Mouse (Mus musculus) heart, embryonic 15.5 days (tissue): ENCODE data around the gene Hk1. TPM values are rescaled to one million over a fixed set of nuclear protein-coding genes. Genes with fewer than 3 reads are reported as not detected.
A peak's percentile ranks its signal among the peaks of the same experiment; 100 is the strongest.

Experiments used
- ATAC-seq: fragments of 200-750 bp; cut with Nextera tagmentation; replicated peaks from 2 replicates; pipeline ENCODE4 v1.8.0; 2017; ENCODE audit warnings: low read depth, moderate TSS enrichment; ENCODE audit not compliant: insufficient number of reproducible peaks, insufficient read depth, low FRiP score
- H3K27ac ChIP-seq: fragments of 300-500 bp; sonication (generic); 2 replicates; pipeline ENCODE4 v1.5.1; 2015; ENCODE audit warnings: mild to moderate bottlenecking, inconsistent platforms
- H3K27me3 ChIP-seq: fragments of 300-500 bp; sonication (generic); 2 replicates; pipeline ENCODE4 v1.6.1; 2015; ENCODE audit warnings: inconsistent platforms
- H3K36me3 ChIP-seq: fragments of 300-500 bp; sonication (generic); 2 replicates; pipeline ENCODE4 v1.6.1; 2015; ENCODE audit warnings: mild to moderate bottlenecking, inconsistent platforms
- H3K4me1 ChIP-seq: fragments of 300-500 bp; sonication (generic); replicated peaks from 2 replicates; pipeline ENCODE4 v1.6.1; 2015; ENCODE audit warnings: inconsistent platforms
- H3K4me2 ChIP-seq: fragments of 300-500 bp; sonication (generic); 2 replicates; pipeline ENCODE4 v1.6.1; 2015; ENCODE audit warnings: inconsistent platforms, mild to moderate bottlenecking, moderate library complexity
- H3K4me3 ChIP-seq: fragments of 300-500 bp; sonication (generic); 2 replicates; pipeline ENCODE4 v1.5.1; 2015; ENCODE audit warnings: mild to moderate bottlenecking, inconsistent platforms
- H3K9ac ChIP-seq: fragments of 300-500 bp; sonication (generic); 2 replicates; pipeline ENCODE4 v1.6.1; 2015; ENCODE audit warnings: mild to moderate bottlenecking, inconsistent platforms
- H3K9me3 ChIP-seq: fragments of 300-500 bp; sonication (generic); replicated peaks from 2 replicates; pipeline ENCODE4 v1.6.1; 2016; ENCODE audit warnings: inconsistent platforms
- WGBS: fragments of 180-500 bp; shearing (Covaris S2); methylation state at CpG from one replicate; pipeline ENCODE4 v1.1.7; 2015; ENCODE audit warnings: mixed read lengths; 5-methylcytosine and 5-hydroxymethylcytosine counted together
- polyA plus RNA-seq: library from polyadenylated mRNA; unstranded; fragments of >200 nt; fragmentation: Nextera tagmentation; extraction: Ambion mirVana; gene quantifications from 2 replicates; pipeline ENCODE4 v1.2.1, GENCODE M21; 2015

Hk1 gene
- polyA plus RNA-seq, 1 experiment from 2014 or later, result 190 TPM

GRCm38 (mm10) chr10:62261115-62261886, 118.4 kb downstream of the Hk1 start:
- no peak overlapping the region for H3K27ac ChIP-seq
- H3K4me2 ChIP-seq, result no peak overlapping the region
- H3K9me3 ChIP-seq, result no peaks in the 10 kb centered on the region
- 10% methylated on average over 18 of the region's 18 CpGs for WGBS
- ATAC-seq, result peak; percentile 87
- H3K4me3 ChIP-seq, result no peak overlapping the region
- H3K4me1 ChIP-seq, result peaks cover 6% of the 10 kb centered on the region; the same call in 1 of the 2 replicates
- no peaks in the 10 kb centered on the region for H3K36me3 ChIP-seq
- no peaks in the 10 kb centered on the region for H3K27me3 ChIP-seq
- H3K9ac ChIP-seq, result no peak overlapping the region

GRCm38 (mm10) chr10:62258298-62258697, 121.4 kb downstream of the Hk1 start:
- H3K9ac ChIP-seq, result no peak overlapping the region
- no peak overlapping the region for H3K27ac ChIP-seq
- no peaks in the 10 kb centered on the region for H3K9me3 ChIP-seq
- no peaks in the 10 kb centered on the region for H3K36me3 ChIP-seq
- peaks cover 6% of the 10 kb centered on the region; the same call in 1 of the 2 replicates for H3K4me1 ChIP-seq
- 84% methylated on average over 5 of the region's 5 CpGs for WGBS
- H3K4me2 ChIP-seq, result no peak overlapping the region
- no peaks in the 10 kb centered on the region for H3K27me3 ChIP-seq
- ATAC-seq, result no peak
- H3K4me3 ChIP-seq, result no peak overlapping the region

- Histone ChIP-seq H3K9ac (no peak overlapping the region), H3K4me2 (no peak overlapping the region), H3K27ac (no peak overlapping the region), H3K4me3 (no peak overlapping the region), H3K9me3 (no peaks in the 10 kb centered on the region), H3K4me1 (peaks cover 5% of the 10 kb centered on the region), H3K27me3 (peaks cover 5% of the 10 kb centered on the region), H3K36me3 (no peaks in the 10 kb centered on the region)
- 86% methylated on average over 27 of the region's 27 CpGs for WGBS
- ATAC-seq, result no peak
These were observed 127.0 kb downstream of the Hk1 start for GRCm38 (mm10) chr10:62252496-62253235.

GRCm38 (mm10) chr10:62252000-62252488, 127.7 kb downstream of the Hk1 start, which contains the start of gene Tacr2:
Gene Tacr2 (plus strand): TSS chr10:62252438.
- no peak for ATAC-seq
- no peak within 1 kb of the TSS for H3K4me3 ChIP-seq
- H3K27ac ChIP-seq, result no peak within 1 kb of the TSS
- H3K36me3 ChIP-seq, result no peaks in the 10 kb centered on the region
- H3K27me3 ChIP-seq, result peaks cover 5% of the 10 kb centered on the region
- 53% methylated on average over 12 of the region's 12 CpGs for WGBS
- H3K4me2 ChIP-seq, result no peak within 1 kb of the TSS
- H3K4me1 ChIP-seq, result peaks cover 6% of the 10 kb centered on the region
- H3K9ac ChIP-seq, result no peak within 1 kb of the TSS
- H3K9me3 ChIP-seq, result no peaks in the 10 kb centered on the region

GRCm38 (mm10) chr10:62247815-62248214, 131.9 kb downstream of the Hk1 start:
- ATAC-seq, result no peak
- no peak overlapping the region for H3K4me2 ChIP-seq
- H3K9me3 ChIP-seq, result no peaks in the 10 kb centered on the region
- no peak overlapping the region for H3K4me3 ChIP-seq
- H3K27me3 ChIP-seq, result peaks cover 3% of the 10 kb centered on the region
- no peak overlapping the region for H3K27ac ChIP-seq
- no peaks in the 10 kb centered on the region for H3K36me3 ChIP-seq
- H3K9ac ChIP-seq, result no peak overlapping the region
- H3K4me1 ChIP-seq, result peaks cover 6% of the 10 kb centered on the region
- 21% methylated on average over 8 of the region's 8 CpGs for WGBS

- Histone ChIP-seq H3K27ac (no peak overlapping the region), H3K4me1 (peaks cover 6% of the 10 kb centered on the region), H3K36me3 (no peaks in the 10 kb centered on the region), H3K4me3 (no peak overlapping the region), H3K4me2 (no peak overlapping the region), H3K9me3 (no peaks in the 10 kb centered on the region), H3K27me3 (no peaks in the 10 kb centered on the region), H3K9ac (no peak overlapping the region)
- no peak for ATAC-seq
- WGBS, result 63% methylated on average over 3 of the region's 3 CpGs
These were observed 132.6 kb downstream of the Hk1 start for GRCm38 (mm10) chr10:62247156-62247555.

- Histone ChIP-seq H3K4me2 (no peak overlapping the region), H3K4me1 (peaks cover 6% of the 10 kb centered on the region), H3K9ac (no peak overlapping the region), H3K27me3 (no peaks in the 10 kb centered on the region), H3K9me3 (no peaks in the 10 kb centered on the region), H3K27ac (no peak overlapping the region), H3K4me3 (no peak overlapping the region), H3K36me3 (no peaks in the 10 kb centered on the region)
- 79% methylated on average over 9 of the region's 9 CpGs for WGBS
- ATAC-seq, result no peak
These were observed 135.6 kb downstream of the Hk1 start for GRCm38 (mm10) chr10:62244067-62244466.

- Histone ChIP-seq H3K27me3 (no peaks in the 10 kb centered on the region), H3K27ac (no peak overlapping the region), H3K9ac (no peak overlapping the region), H3K36me3 (no peaks in the 10 kb centered on the region), H3K4me1 (peaks cover 3% of the 10 kb centered on the region), H3K4me2 (no peak overlapping the region), H3K9me3 (no peaks in the 10 kb centered on the region), H3K4me3 (no peak overlapping the region)
- WGBS, result 47% methylated on average over 13 of the region's 13 CpGs
- ATAC-seq, result no peak
These were observed 136.8 kb downstream of the Hk1 start for GRCm38 (mm10) chr10:62242896-62243295.

GRCm38 (mm10) chr10:62242358-62242757, 137.3 kb downstream of the Hk1 start:
- Histone ChIP-seq H3K9me3 (no peaks in the 10 kb centered on the region), H3K27ac (no peak overlapping the region), H3K4me2 (no peak overlapping the region), H3K4me1 (no peaks in the 10 kb centered on the region), H3K36me3 (no peaks in the 10 kb centered on the region), H3K9ac (no peak overlapping the region), H3K4me3 (no peak overlapping the region), H3K27me3 (no peaks in the 10 kb centered on the region)
- ATAC-seq, result no peak
- WGBS, result 67% methylated on average over 10 of the region's 10 CpGs

- Histone ChIP-seq H3K9ac (no peak overlapping the region), H3K27ac (no peak overlapping the region), H3K9me3 (no peaks in the 10 kb centered on the region), H3K4me2 (no peak overlapping the region), H3K36me3 (no peaks in the 10 kb centered on the region), H3K27me3 (no peaks in the 10 kb centered on the region), H3K4me3 (no peak overlapping the region), H3K4me1 (no peaks in the 10 kb centered on the region)
- WGBS, result 59% methylated on average over 6 of the region's 6 CpGs
- no peak for ATAC-seq
These were observed 140.4 kb downstream of the Hk1 start for GRCm38 (mm10) chr10:62239270-62239669.

GRCm38 (mm10) chr10:62238688-62239087, 141.0 kb downstream of the Hk1 start:
- no peaks in the 10 kb centered on the region for H3K4me1 ChIP-seq
- 85% methylated on average over 3 of the region's 3 CpGs for WGBS

More at GRCm38 (mm10) chr10:62238688-62239087, 141.0 kb downstream of the Hk1 start:
- Histone ChIP-seq H3K4me3 (no peak overlapping the region), H3K27me3 (no peaks in the 10 kb centered on the region), H3K9ac (no peak overlapping the region), H3K4me2 (no peak overlapping the region), H3K27ac (no peak overlapping the region), H3K9me3 (no peaks in the 10 kb centered on the region), H3K36me3 (no peaks in the 10 kb centered on the region)
- ATAC-seq, result no peak
